ENCODE assay signal across 9 mouse cellular contexts in the genomic region with DNA sequence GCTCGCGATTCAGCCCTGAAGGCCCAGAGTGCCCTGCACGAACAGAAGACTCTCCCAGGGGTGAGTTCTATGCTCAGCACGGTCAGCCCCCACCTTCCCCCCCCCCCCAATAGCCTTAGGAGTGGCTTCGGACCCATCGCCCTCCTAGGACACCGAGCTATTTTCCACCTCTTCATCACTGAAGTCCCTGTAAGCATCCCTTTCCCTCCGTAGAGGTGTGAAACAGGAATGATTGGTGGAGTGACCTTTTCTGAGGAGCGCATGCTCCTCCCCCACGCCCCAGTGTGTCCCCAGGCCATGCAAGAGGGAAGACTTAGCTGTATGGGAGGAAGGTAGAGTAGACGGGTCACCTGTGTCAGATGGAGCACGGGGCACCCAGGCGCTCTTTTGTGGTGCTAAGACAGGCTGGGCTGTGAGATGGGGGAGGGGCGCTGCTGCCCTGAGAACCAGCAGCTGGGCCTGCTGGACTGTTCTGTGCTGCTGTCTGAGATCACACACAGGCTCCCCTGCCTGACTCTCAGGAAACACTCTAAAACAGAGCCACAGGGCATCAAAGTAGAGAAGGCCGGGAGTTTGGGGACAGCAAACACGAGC. TPM values are rescaled to one million over a fixed set of nuclear protein-coding genes. Genes with fewer than 3 reads are reported as not detected.
DNase-seq lines count a peak whose midpoint lies in the region; ATAC-seq and TF ChIP-seq lines count a peak whose summit lies in the region.
"Had no signal": no experiment of that assay in that cellular context is flagged by ENCODE, and none has a peak within 500 bp of the region (broad histone marks: within the 10 kb centered on the region; RNA-seq: fewer than 3 reads in every experiment).

A gene (minus strand): TSS at position 51 of the 594 bp plus-strand sequence.

- no peak within 1 kb of the TSS for H3K27ac ChIP-seq in kidney, postnatal 0 days
- H3K27ac ChIP-seq in kidney, adult 2 months (ENCODE audit: insufficient read depth, low read depth, low read length): no peak within 1 kb of the TSS
- no peak within 1 kb of the TSS for H3K27ac ChIP-seq in embryonic facial prominence, embryonic 12.5 days
- H3K27ac ChIP-seq in hindbrain, embryonic 14.5 days: peak within 1 kb of the TSS; percentile 95
- H3K27ac ChIP-seq in neural tube, embryonic 13.5 days (replicated peaks): peak within 1 kb of the TSS; percentile 91

- no peak for ATAC-seq in kidney, postnatal 0 days (replicated peaks; ENCODE audit: low FRiP score, low read depth)
- no peak for ATAC-seq in embryonic facial prominence, embryonic 12.5 days (ENCODE audit: insufficient number of reproducible peaks, insufficient read depth, low FRiP score, low TSS enrichment)
- no peak for ATAC-seq in hindbrain, embryonic 14.5 days (ENCODE audit: low FRiP score)
- ATAC-seq in neural tube, embryonic 13.5 days (ENCODE audit: low read depth): no peak

- no peak for TF ChIP-seq POLR2A in kidney, adult 2 months (IDR thresholded peaks at IDR 0.05; ENCODE audit: low read depth, low read length)

- peaks cover 5% of the 10 kb centered on the region; the same call in 1 of the 2 replicates for H3K27me3 ChIP-seq in kidney, postnatal 0 days (ENCODE audit: insufficient read depth, low read length)
- H3K27me3 ChIP-seq in kidney, adult 2 months (replicated peaks; ENCODE audit: control insufficient read depth, insufficient read depth, low read length): no peaks in the 10 kb centered on the region
- H3K27me3 ChIP-seq in embryonic facial prominence, embryonic 12.5 days: peaks cover 37% of the 10 kb centered on the region
- H3K27me3 ChIP-seq in hindbrain, embryonic 14.5 days (ENCODE audit: control insufficient read depth, insufficient read depth, low read length): no peaks in the 10 kb centered on the region
- H3K27me3 ChIP-seq in neural tube, embryonic 13.5 days: no peaks in the 10 kb centered on the region

- no peak within 1 kb of the TSS for H3K9ac ChIP-seq in kidney, postnatal 0 days (ENCODE audit: low read depth, low read length)
- H3K9ac ChIP-seq in embryonic facial prominence, embryonic 12.5 days: no peak within 1 kb of the TSS
- H3K9ac ChIP-seq in hindbrain, embryonic 14.5 days: peak within 1 kb of the TSS; percentile 97
- H3K9ac ChIP-seq in neural tube, embryonic 13.5 days: peak within 1 kb of the TSS; percentile 90

- H3K36me3 ChIP-seq in kidney, postnatal 0 days (ENCODE audit: insufficient read depth, low read length): no peaks in the 10 kb centered on the region
- no peaks in the 10 kb centered on the region for H3K36me3 ChIP-seq in kidney, adult 2 months (ENCODE audit: control insufficient read depth, insufficient read depth, low read length)
- no peaks in the 10 kb centered on the region for H3K36me3 ChIP-seq in embryonic facial prominence, embryonic 12.5 days
- peaks cover 35% of the 10 kb centered on the region for H3K36me3 ChIP-seq in hindbrain, embryonic 14.5 days (replicated peaks; ENCODE audit: control insufficient read depth, insufficient read depth)
- H3K36me3 ChIP-seq in neural tube, embryonic 13.5 days: peaks cover 39% of the 10 kb centered on the region

- no peaks in the 10 kb centered on the region for H3K4me1 ChIP-seq in kidney, postnatal 0 days (replicated peaks; ENCODE audit: insufficient read depth, low read length)
- no peaks in the 10 kb centered on the region for H3K4me1 ChIP-seq in kidney, adult 2 months (ENCODE audit: control insufficient read depth, insufficient read depth, low read length)
- H3K4me1 ChIP-seq in embryonic facial prominence, embryonic 12.5 days: peaks cover 22% of the 10 kb centered on the region
- H3K4me1 ChIP-seq in hindbrain, embryonic 14.5 days (replicated peaks; ENCODE audit: control insufficient read depth, insufficient read depth, low read length): peaks cover 71% of the 10 kb centered on the region
- peaks cover 83% of the 10 kb centered on the region for H3K4me1 ChIP-seq in neural tube, embryonic 13.5 days (replicated peaks)

- no peak for DNase-seq in kidney, postnatal 0 days (ENCODE audit: low spot score)
- no peak for DNase-seq in kidney, adult 2 months
- DNase-seq in hindbrain, embryonic 14.5 days (ENCODE audit: low spot score): no peak
- no peak for DNase-seq in thymus, postnatal 14 days
- DNase-seq in adipocyte (ENCODE audit: low spot score): no peak
- DNase-seq in cerebellum, adult 9-11 months: no peak

- H3K9me3 ChIP-seq in kidney, postnatal 0 days (replicated peaks; ENCODE audit: low read length): no peaks in the 10 kb centered on the region
- no peaks in the 10 kb centered on the region for H3K9me3 ChIP-seq in embryonic facial prominence, embryonic 12.5 days
- H3K9me3 ChIP-seq in hindbrain, embryonic 14.5 days (ENCODE audit: control insufficient read depth, low read length): no peaks in the 10 kb centered on the region
- H3K9me3 ChIP-seq in neural tube, embryonic 13.5 days: no peaks in the 10 kb centered on the region

- no peak for TF ChIP-seq CTCF in kidney, postnatal 0 days (IDR thresholded peaks at IDR 0.05; ENCODE audit: low read depth)
- TF ChIP-seq CTCF in kidney, adult 2 months (conservative IDR thresholded peaks at IDR 0.05; ENCODE audit: insufficient read depth, insufficient read length, low read depth, low read length): no peak

- no peak within 1 kb of the TSS for H3K4me3 ChIP-seq in kidney, postnatal 0 days (replicated peaks; ENCODE audit: low read depth, low read length)
- H3K4me3 ChIP-seq in kidney, adult 2 months (ENCODE audit: insufficient read depth, low read depth, low read length): no peak within 1 kb of the TSS
- peak within 1 kb of the TSS; percentile 22 for H3K4me3 ChIP-seq in embryonic facial prominence, embryonic 12.5 days
- H3K4me3 ChIP-seq in hindbrain, embryonic 14.5 days (replicated peaks; ENCODE audit: low read length): peak within 1 kb of the TSS; percentile 77
- peak within 1 kb of the TSS; percentile 59 for H3K4me3 ChIP-seq in neural tube, embryonic 13.5 days
- H3K4me3 ChIP-seq: megakaryocyte, embryonic 14.5 days had no signal

- peak within 1 kb of the TSS; percentile 45 for H3K4me2 ChIP-seq in kidney, postnatal 0 days (ENCODE audit: low read length)
- peak within 1 kb of the TSS; percentile 36 for H3K4me2 ChIP-seq in embryonic facial prominence, embryonic 12.5 days (replicated peaks)
- H3K4me2 ChIP-seq in hindbrain, embryonic 14.5 days (replicated peaks): peak within 1 kb of the TSS; percentile 74
- H3K4me2 ChIP-seq in neural tube, embryonic 13.5 days: peak within 1 kb of the TSS; percentile 94

- 9% methylated on average over 16 of the region's 16 CpGs for WGBS in kidney, postnatal 0 days
- 20% methylated on average over 16 of the region's 16 CpGs for WGBS in kidney, adult 2 months
- WGBS in embryonic facial prominence, embryonic 12.5 days: 8% methylated on average over 16 of the region's 16 CpGs
- WGBS in hindbrain, embryonic 14.5 days: 10% methylated on average over 16 of the region's 16 CpGs
- WGBS in neural tube, embryonic 13.5 days: 5% methylated on average over 16 of the region's 16 CpGs

RNA-seq across cellular contexts. Expression of the gene that starts here (rescaled TPM):
- 2.0 TPM in 2 replicates for polyA plus RNA-seq in kidney, postnatal 0 days (2015; fragmentation: Nextera tagmentation; extraction: Ambion mirVana)
- 0.39 and 0.47 TPM in 2 replicates for polyA plus RNA-seq in kidney, adult 2 months (2012; rRNA removed)
- 2.0 and 2.3 TPM in 2 replicates for polyA plus RNA-seq in embryonic facial prominence, embryonic 12.5 days (2016; fragmentation: Nextera tagmentation; extraction: Ambion mirVana)
- 15.8 and 24.9 TPM in 2 replicates for polyA plus RNA-seq in hindbrain, embryonic 14.5 days (2014; fragmentation: Nextera tagmentation; extraction: Ambion mirVana)
- polyA plus RNA-seq in neural tube, embryonic 13.5 days (2015; fragmentation: Nextera tagmentation; extraction: Ambion mirVana): 11.9 and 18.3 TPM in 2 replicates

Comparison
In these comparisons a context has a peak if more than half of its experiments do, and no peak if none do; other contexts are left out.
1. H3K27ac ChIP-seq: peak in hindbrain, embryonic 14.5 days (single experiment) and neural tube, embryonic 13.5 days (single experiment); none in kidney, postnatal 0 days (single experiment), kidney, adult 2 months (single experiment) and embryonic facial prominence, embryonic 12.5 days (single experiment).
2. H3K4me2 ChIP-seq: peak in every context shown above with its lines; median percentile 94 in neural tube, embryonic 13.5 days; 74 in hindbrain, embryonic 14.5 days; 45 in kidney, postnatal 0 days; 36 in embryonic facial prominence, embryonic 12.5 days.
3. H3K4me3 ChIP-seq: peak in embryonic facial prominence, embryonic 12.5 days (single experiment), hindbrain, embryonic 14.5 days (single experiment) and neural tube, embryonic 13.5 days (single experiment); none in kidney, postnatal 0 days (single experiment) and kidney, adult 2 months (single experiment).
4. H3K9ac ChIP-seq: peak in hindbrain, embryonic 14.5 days (single experiment) and neural tube, embryonic 13.5 days (single experiment); none in kidney, postnatal 0 days (single experiment) and embryonic facial prominence, embryonic 12.5 days (single experiment).